Mouse (Mus musculus): ENCODE results near the gene Anxa6. TPM values are rescaled to one million over a fixed set of nuclear protein-coding genes. Genes with fewer than 3 reads are reported as not detected.

Gene Anxa6
- polyA plus RNA-seq, 1 experiment from 2014 or later: 393 TPM

DNA sequence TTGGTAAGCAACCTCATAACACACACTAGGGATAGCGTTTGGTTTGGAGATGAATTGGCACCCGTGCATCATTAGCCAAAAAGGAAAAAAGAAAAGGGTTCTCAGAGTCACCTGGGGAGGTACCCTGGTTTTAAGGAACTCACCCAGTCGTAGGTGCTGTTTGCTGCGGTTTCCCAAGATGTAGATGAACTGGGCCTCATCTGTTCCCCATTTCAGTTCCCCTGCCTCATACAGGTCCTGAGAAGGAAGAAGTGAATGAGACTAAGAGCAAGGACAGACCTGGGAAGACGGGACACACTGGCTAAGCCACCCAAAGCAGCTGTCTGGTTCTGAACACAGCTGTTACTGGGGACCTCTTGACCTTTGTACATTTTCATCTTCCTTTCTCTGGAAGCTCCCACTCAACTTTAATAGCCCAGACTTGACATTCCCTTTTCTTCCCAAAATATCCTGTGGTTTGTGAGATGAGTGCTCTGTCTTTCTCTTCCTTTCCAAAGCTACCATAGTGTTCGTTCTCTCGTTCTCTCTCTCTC, 28.2 kb downstream of the Anxa6 start:
- no peak overlapping the region for H3K27ac ChIP-seq (replicated peaks; ENCODE audit: low read depth, low read length)
- H3K4me2 ChIP-seq (ENCODE audit: low read depth, low read length): no peak overlapping the region
- H3K4me1 ChIP-seq (ENCODE audit: control insufficient read depth, insufficient read depth, low read length): no peaks in the 10 kb centered on the region
- no peaks in the 10 kb centered on the region for H3K27me3 ChIP-seq (replicated peaks; ENCODE audit: control insufficient read depth, insufficient read depth, low read length)
- H3K4me3 ChIP-seq (ENCODE audit: low read depth, low read length): no peak overlapping the region
- DNase-seq (ENCODE audit: low spot score): no peak
- 81% methylated on average over 7 of the region's 7 CpGs for WGBS
- peaks cover 11% of the 10 kb centered on the region; the same call in 1 of the 2 replicates for H3K9me3 ChIP-seq (ENCODE audit: control insufficient read depth, low read length)
- peaks cover 96% of the 10 kb centered on the region for H3K36me3 ChIP-seq (ENCODE audit: control insufficient read depth, insufficient read depth, low read length)
- ATAC-seq (ENCODE audit: low read depth): no peak
- no peak overlapping the region for H3K9ac ChIP-seq (ENCODE audit: low read depth, low read length)

DNA sequence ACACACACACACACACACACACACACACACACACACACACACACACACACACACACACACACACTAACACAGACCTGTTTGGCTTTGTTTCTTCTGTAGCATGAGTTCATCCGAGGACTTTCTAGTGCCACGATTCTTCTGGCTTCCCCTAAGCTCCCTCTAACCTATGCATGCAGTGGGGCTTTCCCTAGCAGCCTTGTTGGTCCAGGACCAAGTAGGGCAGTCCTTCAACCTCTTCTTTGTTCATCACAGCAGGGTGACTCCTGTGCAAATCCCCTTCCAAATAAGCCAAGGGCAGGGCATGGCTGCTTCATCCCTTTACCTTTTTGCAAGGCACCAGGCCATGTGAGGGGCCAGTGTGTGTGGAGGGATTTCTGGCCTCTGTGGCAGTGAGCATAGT, 34.5 kb downstream of the Anxa6 start:
- Histone ChIP-seq H3K4me3 (ENCODE audit: low read depth, low read length) (no peak overlapping the region), H3K4me2 (ENCODE audit: low read depth, low read length) (no peak overlapping the region), H3K9ac (ENCODE audit: low read depth, low read length) (no peak overlapping the region), H3K9me3 (ENCODE audit: control insufficient read depth, low read length) (peaks cover 11% of the 10 kb centered on the region; the same call in 1 of the 2 replicates), H3K36me3 (ENCODE audit: control insufficient read depth, insufficient read depth, low read length) (peaks cover 91% of the 10 kb centered on the region), H3K27ac (replicated peaks; ENCODE audit: low read depth, low read length) (no peak overlapping the region), H3K27me3 (replicated peaks; ENCODE audit: control insufficient read depth, insufficient read depth, low read length) (no peaks in the 10 kb centered on the region), H3K4me1 (ENCODE audit: control insufficient read depth, insufficient read depth, low read length) (no peaks in the 10 kb centered on the region)
- ATAC-seq (ENCODE audit: low read depth): no peak
- WGBS: 47% methylated on average over 2 of the region's 2 CpGs
- DNase-seq (ENCODE audit: low spot score): no peak

DNA sequence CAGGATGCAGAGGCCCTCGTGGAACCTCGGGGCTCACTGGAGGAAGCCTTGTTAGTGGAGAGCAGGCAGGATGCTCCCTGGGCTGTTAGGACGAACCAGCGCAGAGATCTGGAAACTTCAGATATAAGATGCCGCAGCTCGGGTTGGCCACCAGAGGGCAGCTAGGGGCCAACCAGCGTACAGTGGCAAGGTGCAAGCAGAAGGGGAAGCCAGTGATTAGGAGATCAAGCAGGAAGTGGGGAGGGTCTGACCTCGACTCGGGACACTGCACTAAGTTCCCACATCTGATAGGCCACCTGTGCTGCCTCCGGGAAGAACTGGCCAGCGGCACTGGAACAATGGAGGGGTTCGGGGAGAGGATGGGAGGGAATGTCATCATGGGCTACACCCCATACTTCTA, 35.0 kb downstream of the Anxa6 start:
- no peaks in the 10 kb centered on the region for H3K4me1 ChIP-seq (ENCODE audit: control insufficient read depth, insufficient read depth, low read length)
- peaks cover 89% of the 10 kb centered on the region for H3K36me3 ChIP-seq (ENCODE audit: control insufficient read depth, insufficient read depth, low read length)
- H3K27me3 ChIP-seq (replicated peaks; ENCODE audit: control insufficient read depth, insufficient read depth, low read length): no peaks in the 10 kb centered on the region
- peak; percentile 71 for ATAC-seq (ENCODE audit: low read depth)
- peaks cover 11% of the 10 kb centered on the region; the same call in 1 of the 2 replicates for H3K9me3 ChIP-seq (ENCODE audit: control insufficient read depth, low read length)
- no peak overlapping the region for H3K9ac ChIP-seq (ENCODE audit: low read depth, low read length)
- WGBS: 5% methylated on average over 9 of the region's 12 CpGs
- no peak overlapping the region for H3K4me2 ChIP-seq (ENCODE audit: low read depth, low read length)
- H3K27ac ChIP-seq (replicated peaks; ENCODE audit: low read depth, low read length): no peak overlapping the region
- H3K4me3 ChIP-seq (ENCODE audit: low read depth, low read length): no peak overlapping the region
- DNase-seq (ENCODE audit: low spot score): peak; percentile 75

GRCm38 (mm10) chr11:54996176-54996575, 37.1 kb downstream of the Anxa6 start:
- no peak overlapping the region for H3K4me3 ChIP-seq (ENCODE audit: low read depth, low read length)
- peaks cover 89% of the 10 kb centered on the region for H3K36me3 ChIP-seq (ENCODE audit: control insufficient read depth, insufficient read depth, low read length)
- H3K4me2 ChIP-seq (ENCODE audit: low read depth, low read length): no peak overlapping the region
- no peaks in the 10 kb centered on the region for H3K4me1 ChIP-seq (ENCODE audit: control insufficient read depth, insufficient read depth, low read length)
- DNase-seq (ENCODE audit: low spot score) (no peak), ATAC-seq (ENCODE audit: low read depth) (no peak)
- WGBS: 66% methylated on average over 7 of the region's 7 CpGs
- 0 out of 2 replicates have a peak, but pooled peaks cover 5% of the 10 kb centered on the region for H3K9me3 ChIP-seq (ENCODE audit: control insufficient read depth, low read length)
- no peak overlapping the region for H3K9ac ChIP-seq (ENCODE audit: low read depth, low read length)
- H3K27me3 ChIP-seq (replicated peaks; ENCODE audit: control insufficient read depth, insufficient read depth, low read length): no peaks in the 10 kb centered on the region
- no peak overlapping the region for H3K27ac ChIP-seq (replicated peaks; ENCODE audit: low read depth, low read length)

DNA sequence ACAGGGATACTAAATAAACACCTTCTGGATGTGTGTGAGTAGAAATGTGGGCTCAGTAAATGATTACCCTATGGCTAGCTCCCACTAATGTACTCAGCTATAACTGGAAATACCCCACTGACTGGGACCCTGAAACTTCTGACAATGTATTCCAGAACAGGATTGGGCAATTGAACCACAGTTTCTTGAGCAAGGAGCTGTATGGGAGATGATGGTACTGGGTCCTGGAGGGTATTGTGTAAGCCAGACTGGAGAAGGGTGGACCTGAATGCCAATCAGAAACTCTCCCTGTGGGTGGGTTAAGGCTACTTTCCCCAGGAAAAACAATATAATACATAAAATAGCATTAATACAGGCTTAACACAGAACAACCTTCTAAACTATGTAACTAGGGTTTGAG, 43.3 kb downstream of the Anxa6 start:
- Histone ChIP-seq H3K4me2 (ENCODE audit: low read depth, low read length) (no peak overlapping the region), H3K36me3 (ENCODE audit: control insufficient read depth, insufficient read depth, low read length) (peaks cover 87% of the 10 kb centered on the region), H3K27me3 (replicated peaks; ENCODE audit: control insufficient read depth, insufficient read depth, low read length) (no peaks in the 10 kb centered on the region), H3K4me1 (ENCODE audit: control insufficient read depth, insufficient read depth, low read length) (no peaks in the 10 kb centered on the region), H3K4me3 (ENCODE audit: low read depth, low read length) (no peak overlapping the region), H3K27ac (replicated peaks; ENCODE audit: low read depth, low read length) (no peak overlapping the region), H3K9me3 (ENCODE audit: control insufficient read depth, low read length) (no peaks in the 10 kb centered on the region), H3K9ac (ENCODE audit: low read depth, low read length) (no peak overlapping the region)
- DNase-seq (ENCODE audit: low spot score): no peak
- no peak for ATAC-seq (ENCODE audit: low read depth)

DNA sequence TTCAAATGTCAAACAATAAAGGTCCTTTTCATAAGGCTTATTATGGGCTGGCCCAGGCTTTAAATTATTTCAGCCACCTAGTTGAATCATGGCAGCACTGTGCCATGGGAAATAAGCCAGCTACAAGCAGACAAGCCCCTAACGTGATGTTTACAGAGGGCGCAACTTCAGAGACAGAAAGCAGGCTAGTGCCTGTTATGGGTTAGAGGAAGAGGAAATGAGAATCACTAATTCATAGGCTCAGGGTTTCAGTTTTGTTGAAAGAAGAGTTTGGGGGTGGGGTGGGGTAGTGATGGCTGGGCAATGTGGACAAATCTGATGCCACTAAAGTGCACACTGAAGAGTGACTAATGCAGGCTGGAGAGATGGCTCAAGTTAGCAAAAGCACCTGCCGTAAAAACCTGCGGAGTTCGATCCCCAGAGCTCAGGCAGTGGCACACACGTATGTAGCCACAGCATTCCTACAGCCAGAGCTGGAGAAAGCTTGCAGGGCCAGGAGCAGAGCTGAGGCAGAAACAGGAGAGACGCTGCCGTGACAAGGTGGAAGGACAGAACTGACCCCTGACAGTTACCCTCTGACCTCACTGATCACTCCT, 44.4 kb downstream of the Anxa6 start:
- Histone ChIP-seq H3K27me3 (replicated peaks; ENCODE audit: control insufficient read depth, insufficient read depth, low read length) (no peaks in the 10 kb centered on the region), H3K4me3 (ENCODE audit: low read depth, low read length) (no peak overlapping the region), H3K27ac (replicated peaks; ENCODE audit: low read depth, low read length) (no peak overlapping the region), H3K36me3 (ENCODE audit: control insufficient read depth, insufficient read depth, low read length) (peaks cover 83% of the 10 kb centered on the region), H3K4me1 (ENCODE audit: control insufficient read depth, insufficient read depth, low read length) (no peaks in the 10 kb centered on the region), H3K9ac (ENCODE audit: low read depth, low read length) (no peak overlapping the region), H3K4me2 (ENCODE audit: low read depth, low read length) (no peak overlapping the region), H3K9me3 (ENCODE audit: control insufficient read depth, low read length) (no peaks in the 10 kb centered on the region)
- no peak for DNase-seq (ENCODE audit: low spot score)
- WGBS: 72% methylated on average over 8 of the region's 8 CpGs
- ATAC-seq (ENCODE audit: low read depth): no peak

DNA sequence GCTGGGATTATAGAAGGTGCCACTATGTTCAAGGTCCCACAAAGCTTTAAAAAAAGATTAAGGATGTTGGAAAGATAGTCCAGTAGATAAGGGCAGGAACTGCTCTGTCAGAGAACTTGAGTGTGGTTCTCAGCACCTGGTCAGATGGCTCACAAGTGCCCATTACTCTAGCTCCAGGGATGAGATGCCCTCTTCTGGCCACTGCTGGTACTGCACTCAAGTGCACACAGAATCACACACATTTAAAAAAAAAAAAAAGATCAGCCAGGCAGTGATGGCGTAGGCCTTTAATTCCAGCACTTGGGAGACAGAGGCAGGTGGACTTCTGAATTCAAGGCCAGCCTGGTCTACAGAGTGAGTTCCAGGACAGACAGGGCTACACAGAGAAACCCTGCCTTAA, 45.3 kb downstream of the Anxa6 start:
- Histone ChIP-seq H3K4me1 (ENCODE audit: control insufficient read depth, insufficient read depth, low read length) (no peaks in the 10 kb centered on the region), H3K9ac (ENCODE audit: low read depth, low read length) (no peak overlapping the region), H3K36me3 (ENCODE audit: control insufficient read depth, insufficient read depth, low read length) (peaks cover 84% of the 10 kb centered on the region), H3K9me3 (ENCODE audit: control insufficient read depth, low read length) (no peaks in the 10 kb centered on the region), H3K4me3 (ENCODE audit: low read depth, low read length) (no peak overlapping the region), H3K27ac (replicated peaks; ENCODE audit: low read depth, low read length) (no peak overlapping the region), H3K4me2 (ENCODE audit: low read depth, low read length) (no peak overlapping the region), H3K27me3 (replicated peaks; ENCODE audit: control insufficient read depth, insufficient read depth, low read length) (no peaks in the 10 kb centered on the region)
- no peak for DNase-seq (ENCODE audit: low spot score)
- ATAC-seq (ENCODE audit: low read depth): no peak
- WGBS: 96% methylated on average over 1 of the region's 1 CpGs

- H3K4me3 ChIP-seq (ENCODE audit: low read depth, low read length): no peak overlapping the region
- H3K36me3 ChIP-seq (ENCODE audit: control insufficient read depth, insufficient read depth, low read length): peaks cover 86% of the 10 kb centered on the region
- H3K4me1 ChIP-seq (ENCODE audit: control insufficient read depth, insufficient read depth, low read length): no peaks in the 10 kb centered on the region
- WGBS: 68% methylated on average over 3 of the region's 3 CpGs
- DNase-seq (ENCODE audit: low spot score): no peak
- H3K4me2 ChIP-seq (ENCODE audit: low read depth, low read length): no peak overlapping the region
- no peaks in the 10 kb centered on the region for H3K9me3 ChIP-seq (ENCODE audit: control insufficient read depth, low read length)
- no peak overlapping the region for H3K9ac ChIP-seq (ENCODE audit: low read depth, low read length)
- no peak for ATAC-seq (ENCODE audit: low read depth)
- no peak overlapping the region for H3K27ac ChIP-seq (replicated peaks; ENCODE audit: low read depth, low read length)
- H3K27me3 ChIP-seq (replicated peaks; ENCODE audit: control insufficient read depth, insufficient read depth, low read length): no peaks in the 10 kb centered on the region
Measured at GRCm38 (mm10) chr11:54985086-54985485, 48.2 kb downstream of the Anxa6 start.

GRCm38 (mm10) chr11:54984581-54984980, 48.7 kb downstream of the Anxa6 start:
- peaks cover 85% of the 10 kb centered on the region for H3K36me3 ChIP-seq (ENCODE audit: control insufficient read depth, insufficient read depth, low read length)
- no peak overlapping the region for H3K27ac ChIP-seq (replicated peaks; ENCODE audit: low read depth, low read length)
- H3K4me3 ChIP-seq (ENCODE audit: low read depth, low read length): no peak overlapping the region
- H3K9ac ChIP-seq (ENCODE audit: low read depth, low read length): no peak overlapping the region
- H3K9me3 ChIP-seq (ENCODE audit: control insufficient read depth, low read length): no peaks in the 10 kb centered on the region
- 65% methylated on average over 4 of the region's 4 CpGs for WGBS
- DNase-seq (ENCODE audit: low spot score) (no peak), ATAC-seq (ENCODE audit: low read depth) (0 out of 2 replicates have a peak, but pooled peaks have one; percentile 13)
- H3K27me3 ChIP-seq (replicated peaks; ENCODE audit: control insufficient read depth, insufficient read depth, low read length): no peaks in the 10 kb centered on the region
- H3K4me2 ChIP-seq (ENCODE audit: low read depth, low read length): no peak overlapping the region
- no peaks in the 10 kb centered on the region for H3K4me1 ChIP-seq (ENCODE audit: control insufficient read depth, insufficient read depth, low read length)
